10 mouse cellular contexts compared by ENCODE assay signal in the genomic region with DNA sequence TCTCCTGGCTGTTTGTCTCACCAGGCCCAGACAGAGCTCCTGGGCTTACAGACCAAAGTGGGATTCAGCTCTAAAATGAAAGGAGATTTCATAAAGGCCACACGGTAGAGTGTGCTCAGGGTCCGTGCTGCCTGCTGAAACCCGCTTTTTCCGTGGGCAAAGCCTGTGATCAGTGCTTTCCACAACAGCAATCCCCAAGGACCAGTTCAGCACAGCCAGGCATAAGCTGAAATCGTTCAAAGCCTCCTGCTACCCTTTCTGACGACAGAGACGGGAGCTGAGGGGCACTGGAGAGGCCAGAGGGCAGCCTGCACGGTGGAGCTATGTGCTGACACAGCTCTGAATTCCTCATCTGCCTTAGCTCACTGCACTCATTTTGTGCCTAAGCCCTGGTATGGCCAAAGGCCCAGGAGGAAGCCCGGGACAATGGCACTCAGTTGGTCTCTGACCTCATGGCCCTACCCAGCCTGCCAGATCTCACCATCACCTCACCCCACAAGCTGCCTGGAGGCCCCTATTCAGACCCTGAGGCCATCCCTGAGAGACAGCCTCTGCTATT. TPM values are rescaled to one million over a fixed set of nuclear protein-coding genes. Genes with fewer than 3 reads are reported as not detected.
A peak's percentile ranks its signal among the peaks of the same experiment; 100 is the strongest.
DNase-seq lines count a peak whose midpoint lies in the region; ATAC-seq lines count a peak whose summit lies in the region.
"Had no signal": no experiment of that assay in that cellular context is flagged by ENCODE, and none has a peak within 500 bp of the region (broad histone marks: within the 10 kb centered on the region; RNA-seq: fewer than 3 reads in every experiment).

No protein-coding gene starts in this region.

- no peak overlapping the region for H3K4me2 ChIP-seq in neural tube, embryonic 11.5 days (ENCODE audit: low read depth)
- no peak overlapping the region for H3K4me2 ChIP-seq in neural tube, embryonic 15.5 days
- H3K4me2 ChIP-seq in kidney, embryonic 16.5 days (replicated peaks; ENCODE audit: low read depth, low read length) = no peak overlapping the region
- H3K4me2 ChIP-seq in midbrain, embryonic 16.5 days (ENCODE audit: low read length) = no peak overlapping the region

- H3K9ac ChIP-seq in neural tube, embryonic 11.5 days (ENCODE audit: low read length) = no peak overlapping the region
- H3K9ac ChIP-seq in neural tube, embryonic 15.5 days (replicated peaks) = no peak overlapping the region
- H3K9ac ChIP-seq in kidney, embryonic 16.5 days (replicated peaks; ENCODE audit: low read length) = no peak overlapping the region
- peak overlapping the region; percentile 23; the same call in 1 of the 2 replicates for H3K9ac ChIP-seq in midbrain, embryonic 16.5 days (ENCODE audit: low read depth, low read length)

- no peaks in the 10 kb centered on the region for H3K36me3 ChIP-seq in heart, embryonic 10.5 days
- H3K36me3 ChIP-seq in neural tube, embryonic 11.5 days (ENCODE audit: control insufficient read depth, insufficient read depth, low read length) = no peaks in the 10 kb centered on the region
- H3K36me3 ChIP-seq in neural tube, embryonic 15.5 days = no peaks in the 10 kb centered on the region
- H3K36me3 ChIP-seq in kidney, embryonic 16.5 days (ENCODE audit: insufficient read depth, low read length) = no peaks in the 10 kb centered on the region
- H3K36me3 ChIP-seq in midbrain, embryonic 16.5 days (ENCODE audit: control insufficient read depth, insufficient read depth, low read length) = no peaks in the 10 kb centered on the region

- no peak for DNase-seq in heart, embryonic 10.5 days (ENCODE audit: low spot score)
- no peak for DNase-seq in heart, postnatal 36 days
- peak; percentile 32 for DNase-seq in neural tube, embryonic 11.5 days (ENCODE audit: low spot score)
- DNase-seq in B cell, adult 2 months = no peak
- no peak for DNase-seq in adrenal gland, postnatal 4 days (ENCODE audit: low spot score in 2 of 2)
- DNase-seq: thymus, adult 18-20 months had no signal

- no peak overlapping the region for H3K4me3 ChIP-seq in heart, embryonic 10.5 days
- H3K4me3 ChIP-seq in neural tube, embryonic 11.5 days (ENCODE audit: low read depth, low read length) = no peak overlapping the region
- H3K4me3 ChIP-seq in neural tube, embryonic 15.5 days (replicated peaks) = no peak overlapping the region
- H3K4me3 ChIP-seq in kidney, embryonic 16.5 days (ENCODE audit: low read length) = no peak overlapping the region
- no peak overlapping the region for H3K4me3 ChIP-seq in midbrain, embryonic 16.5 days (ENCODE audit: low read depth, low read length)
- H3K4me3 ChIP-seq: erythroblast, embryonic 14.5 days had no signal

- peaks cover 38% of the 10 kb centered on the region for H3K4me1 ChIP-seq in heart, embryonic 10.5 days
- no peaks in the 10 kb centered on the region; the same call in 1 of the 2 replicates for H3K4me1 ChIP-seq in neural tube, embryonic 11.5 days (ENCODE audit: control insufficient read depth, insufficient read depth, low read length)
- peaks cover 15% of the 10 kb centered on the region for H3K4me1 ChIP-seq in neural tube, embryonic 15.5 days
- no peaks in the 10 kb centered on the region for H3K4me1 ChIP-seq in kidney, embryonic 16.5 days (ENCODE audit: insufficient read depth, low read length)
- H3K4me1 ChIP-seq in midbrain, embryonic 16.5 days (ENCODE audit: control insufficient read depth, insufficient read depth, low read length) = peaks cover 8% of the 10 kb centered on the region; the same call in 1 of the 2 replicates

- H3K9me3 ChIP-seq in heart, embryonic 10.5 days = no peaks in the 10 kb centered on the region
- no peaks in the 10 kb centered on the region for H3K9me3 ChIP-seq in neural tube, embryonic 11.5 days (ENCODE audit: control insufficient read depth, low read length)
- no peaks in the 10 kb centered on the region for H3K9me3 ChIP-seq in neural tube, embryonic 15.5 days (replicated peaks)
- H3K9me3 ChIP-seq in kidney, embryonic 16.5 days (ENCODE audit: low read length) = no peaks in the 10 kb centered on the region
- no peaks in the 10 kb centered on the region for H3K9me3 ChIP-seq in midbrain, embryonic 16.5 days (replicated peaks; ENCODE audit: control insufficient read depth, low read length, poor library complexity, severe bottlenecking)

- no peaks in the 10 kb centered on the region for H3K27me3 ChIP-seq in heart, embryonic 10.5 days (ENCODE audit: insufficient read depth, poor library complexity, severe bottlenecking)
- no peaks in the 10 kb centered on the region for H3K27me3 ChIP-seq in neural tube, embryonic 11.5 days (ENCODE audit: control insufficient read depth, insufficient read depth, low read length)
- no peaks in the 10 kb centered on the region for H3K27me3 ChIP-seq in neural tube, embryonic 15.5 days (replicated peaks)
- H3K27me3 ChIP-seq in kidney, embryonic 16.5 days (ENCODE audit: insufficient read depth, low read length) = no peaks in the 10 kb centered on the region
- H3K27me3 ChIP-seq in midbrain, embryonic 16.5 days (ENCODE audit: control insufficient read depth, insufficient read depth, low read depth, low read length) = no peaks in the 10 kb centered on the region

- intact Hi-C loops in heart, postnatal 36 days (cut with DNase I) = no loop called here

- peak overlapping the region; percentile 77 for H3K27ac ChIP-seq in heart, embryonic 10.5 days
- H3K27ac ChIP-seq in neural tube, embryonic 11.5 days (ENCODE audit: low read depth, low read length) = no peak overlapping the region
- H3K27ac ChIP-seq in neural tube, embryonic 15.5 days (replicated peaks) = no peak overlapping the region
- peak overlapping the region; percentile 44; the same call in 1 of the 2 replicates for H3K27ac ChIP-seq in kidney, embryonic 16.5 days (ENCODE audit: low read length)
- H3K27ac ChIP-seq in midbrain, embryonic 16.5 days (ENCODE audit: low read length) = no peak overlapping the region

- ATAC-seq in neural tube, embryonic 11.5 days (ENCODE audit: insufficient read depth, low FRiP score, low TSS enrichment) = no peak
- ATAC-seq in neural tube, embryonic 15.5 days (ENCODE audit: low FRiP score) = no peak
- peak; percentile 91 for ATAC-seq in kidney, embryonic 16.5 days (ENCODE audit: low FRiP score, low TSS enrichment)
- peak; percentile 28; the same call in 1 of the 2 replicates for ATAC-seq in midbrain, embryonic 16.5 days

- WGBS in heart, embryonic 10.5 days = 26% methylated on average over 9 of the region's 9 CpGs
- WGBS in neural tube, embryonic 11.5 days = 31% methylated on average over 9 of the region's 9 CpGs
- WGBS in neural tube, embryonic 15.5 days = 17% methylated on average over 9 of the region's 9 CpGs
- WGBS in kidney, embryonic 16.5 days = 35% methylated on average over 9 of the region's 9 CpGs
- WGBS in midbrain, embryonic 16.5 days = 18% methylated on average over 9 of the region's 9 CpGs

RNA-seq across cellular contexts. Expression of a gene that starts 10.5 kb away (rescaled TPM):
- 1.4 and 1.7 TPM in 2 replicates for polyA plus RNA-seq in heart, embryonic 10.5 days (2016; fragmentation: Nextera tagmentation; extraction: Ambion mirVana)
- 10 to 100 TPM; 22.8 to 24.9 TPM for total RNA-seq in heart, postnatal 36 days (2021)
- polyA plus RNA-seq in neural tube, embryonic 11.5 days (2014; fragmentation: Nextera tagmentation; extraction: Ambion mirVana) = 3.4 and 4.0 TPM in 2 replicates
- 3.2 and 3.8 TPM in 2 replicates for polyA plus RNA-seq in neural tube, embryonic 15.5 days (2015; fragmentation: Nextera tagmentation; extraction: Ambion mirVana)
- polyA plus RNA-seq in kidney, embryonic 16.5 days (2015; fragmentation: Nextera tagmentation; extraction: Ambion mirVana) = 0.30 and 0.32 TPM in 2 replicates
- polyA plus RNA-seq in midbrain, embryonic 16.5 days (2015; fragmentation: Nextera tagmentation; extraction: Ambion mirVana) = 3.8 TPM in 2 replicates
- total RNA-seq in adrenal gland, postnatal 4 days (2021) = 1 to 10 TPM; 3.5 to 3.6 TPM

Comparison
In these comparisons a context has a peak if more than half of its experiments do, and no peak if none do; other contexts are left out.
1. H3K27ac ChIP-seq: peak in heart, embryonic 10.5 days (single experiment) and kidney, embryonic 16.5 days (single experiment); none in neural tube, embryonic 11.5 days (single experiment), neural tube, embryonic 15.5 days (single experiment) and midbrain, embryonic 16.5 days (single experiment).
2. ATAC-seq: peak in kidney, embryonic 16.5 days (single experiment) and midbrain, embryonic 16.5 days (single experiment); none in neural tube, embryonic 11.5 days (single experiment) and neural tube, embryonic 15.5 days (single experiment).